Mouse (Mus musculus): Measurements from ENCODE around the gene Nr0b2. TPM values are rescaled to one million over a fixed set of nuclear protein-coding genes. Genes with fewer than 3 reads are reported as not detected.

The Nr0b2 gene
- total and polyA plus RNA-seq, 3 experiments: 39.9 to 251 (median 65.5) TPM

Small RNAs within 50 kb of the gene (microRNA-seq; reads per million reads assigned to microRNA genes)
- gene Gm23158: 0 reads per million in 2 experiments

Other genes with a start within 250 kb of the Nr0b2 start
- gene Wdtc1, start 199.9 kb upstream of the Nr0b2 start, total RNA-seq (2021): 10 to 100 TPM; 56.3 to 56.9 TPM
- gene Wdtc1, start 199.9 kb upstream of the Nr0b2 start, polyA plus RNA-seq (2012; rRNA removed): 75.2 and 83.0 TPM in 2 replicates
- gene Slc9a1, start 183.7 kb upstream of the Nr0b2 start, total RNA-seq (2021): 10 to 100 TPM; 57.8 to 69.0 TPM
- 104 and 127 TPM in 2 replicates for gene Slc9a1, start 183.7 kb upstream of the Nr0b2 start, polyA plus RNA-seq (2012; rRNA removed)
- gene Tent5b, start 73.2 kb upstream of the Nr0b2 start, total RNA-seq (2021): 10 to 100 TPM in 1 of 2 experiments, 1 to 10 TPM in 1; 1.7 to 14.7 TPM
- gene Tent5b, start 73.2 kb upstream of the Nr0b2 start, polyA plus RNA-seq (2012; rRNA removed): 3.0 and 7.2 TPM in 2 replicates
- gene Trnp1, start 54.8 kb upstream of the Nr0b2 start, total RNA-seq (2021): 1 to 10 TPM; 4.4 to 7.5 TPM
- gene Trnp1, start 54.8 kb upstream of the Nr0b2 start, polyA plus RNA-seq (2012; rRNA removed): 7.4 and 11.4 TPM in 2 replicates
- gene Kdf1, start 34.4 kb upstream of the Nr0b2 start, total RNA-seq (2021): 1 to 10 TPM; 1.8 to 2.1 TPM
- 4.4 and 5.3 TPM in 2 replicates for gene Kdf1, start 34.4 kb upstream of the Nr0b2 start, polyA plus RNA-seq (2012; rRNA removed)
- gene Nudc, start 7.4 kb upstream of the Nr0b2 start, total RNA-seq (2021): 100 to 1,000 TPM; 157 to 176 TPM
- gene Nudc, start 7.4 kb upstream of the Nr0b2 start, polyA plus RNA-seq (2012; rRNA removed): 49.9 and 57.3 TPM in 2 replicates
- gene Gpatch3, start 21.4 kb downstream of the Nr0b2 start, total RNA-seq (2021): 1 to 10 TPM; 6.0 to 7.5 TPM
- gene Gpatch3, start 21.4 kb downstream of the Nr0b2 start, polyA plus RNA-seq (2012; rRNA removed): 8.5 and 13.1 TPM in 2 replicates
- gene Gpn2, start 31.0 kb downstream of the Nr0b2 start, total RNA-seq (2021): 10 to 100 TPM; 16.5 to 18.5 TPM
- 63.3 and 82.5 TPM in 2 replicates for gene Gpn2, start 31.0 kb downstream of the Nr0b2 start, polyA plus RNA-seq (2012; rRNA removed)
- gene Sfn, start 48.8 kb downstream of the Nr0b2 start, total RNA-seq (2021): 1 to 10 TPM; 1.4 to 1.8 TPM
- gene Sfn, start 48.8 kb downstream of the Nr0b2 start, polyA plus RNA-seq (2012; rRNA removed): 2.1 and 3.0 TPM in 2 replicates
- gene Zdhhc18, start 96.8 kb downstream of the Nr0b2 start, total RNA-seq (2021): 10 to 100 TPM; 18.4 to 24.8 TPM
- 31.0 and 32.9 TPM in 2 replicates for gene Zdhhc18, start 96.8 kb downstream of the Nr0b2 start, polyA plus RNA-seq (2012; rRNA removed)
- gene Pigv, start 119.3 kb downstream of the Nr0b2 start, total RNA-seq (2021): 10 to 100 TPM; 13.0 to 19.7 TPM
- gene Pigv, start 119.3 kb downstream of the Nr0b2 start, polyA plus RNA-seq (2012; rRNA removed): 13.4 and 14.0 TPM in 2 replicates
- 10 to 100 TPM; 45.9 to 48.6 TPM for gene Arid1a, start 203.4 kb downstream of the Nr0b2 start, total RNA-seq (2021)
- 69.7 and 74.0 TPM in 2 replicates for gene Arid1a, start 203.4 kb downstream of the Nr0b2 start, polyA plus RNA-seq (2012; rRNA removed)